Mouse (Mus musculus): ENCODE results near the gene Ccdc9b. TPM values are rescaled to one million over a fixed set of nuclear protein-coding genes. Genes with fewer than 3 reads are reported as not detected.

The Ccdc9b gene
- polyA plus RNA-seq, 1 experiment from 2014 or later = 0.41 TPM

DNA sequence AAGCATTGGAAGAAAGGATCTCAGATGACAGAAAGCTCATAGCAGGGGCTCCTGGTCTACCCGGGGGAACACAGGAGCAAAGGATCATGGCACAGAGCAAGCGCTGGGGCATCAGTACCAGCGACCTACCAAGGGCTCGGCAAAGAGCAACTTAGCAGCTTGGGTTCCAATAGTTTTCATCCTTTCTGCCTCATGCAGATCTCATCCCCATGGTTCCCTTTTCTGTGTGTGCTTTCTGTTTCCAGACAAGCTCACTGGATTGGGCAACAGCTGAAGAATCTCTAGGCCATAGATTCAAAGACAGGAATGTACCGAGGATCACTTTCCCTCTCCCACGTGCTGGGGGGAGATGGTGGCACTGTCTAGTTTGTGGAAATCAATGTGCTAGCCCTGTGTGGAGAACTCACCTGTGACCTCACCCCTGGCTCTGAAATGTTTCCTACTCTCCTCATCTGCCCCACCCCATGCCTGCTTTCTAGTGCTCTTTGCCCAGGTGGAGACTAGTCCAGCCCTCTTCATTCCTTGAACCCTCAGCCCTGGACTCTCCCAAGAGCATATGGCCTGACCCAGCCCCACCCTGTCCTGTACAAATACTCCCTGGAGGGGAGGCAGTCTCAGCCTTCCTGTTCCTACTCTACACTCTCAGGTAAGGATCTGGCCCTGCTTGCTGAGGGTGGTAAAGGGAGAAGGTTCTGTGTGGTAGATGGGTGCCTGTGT is 9.9 kb upstream of the Ccdc9b start, which contains the start of gene Phgr1:
Phgr1 (plus strand) TSS at position 612 of the 717 bp plus-strand sequence.
- Histone ChIP-seq H3K27me3 (replicated peaks; ENCODE audit: low read depth, poor library complexity, severe bottlenecking) (0 out of 2 replicates have a peak, but pooled peaks cover 14% of the 10 kb centered on the region), H3K9me3 (no peaks in the 10 kb centered on the region), H3K4me1 (no peaks in the 10 kb centered on the region), H3K36me3 (replicated peaks) (no peaks in the 10 kb centered on the region), H3K27ac (replicated peaks) (no peak within 1 kb of the TSS), H3K4me3 (no peak within 1 kb of the TSS)
- 79% methylated on average over 6 of the region's 6 CpGs for WGBS
- no peak for DNase-seq (ENCODE audit: low spot score)

- no peak for DNase-seq (ENCODE audit: low spot score)
- no peaks in the 10 kb centered on the region for H3K36me3 ChIP-seq (replicated peaks)
- no peak overlapping the region for H3K4me3 ChIP-seq
- peaks cover 31% of the 10 kb centered on the region for H3K4me1 ChIP-seq
- H3K27ac ChIP-seq (replicated peaks) = no peak overlapping the region
- H3K27me3 ChIP-seq (replicated peaks; ENCODE audit: low read depth, poor library complexity, severe bottlenecking) = peaks cover 31% of the 10 kb centered on the region
- 73% methylated on average over 10 of the region's 10 CpGs for WGBS
- no peaks in the 10 kb centered on the region for H3K9me3 ChIP-seq
These were observed 3.9 kb upstream of the Ccdc9b start for GRCm38 (mm10) chr2:118766041-118767033.

- Histone ChIP-seq H3K27ac (replicated peaks) (no peak overlapping the region), H3K4me1 (peaks cover 34% of the 10 kb centered on the region), H3K36me3 (replicated peaks) (no peaks in the 10 kb centered on the region), H3K9me3 (no peaks in the 10 kb centered on the region), H3K4me3 (no peak overlapping the region), H3K27me3 (replicated peaks; ENCODE audit: low read depth, poor library complexity, severe bottlenecking) (peaks cover 46% of the 10 kb centered on the region)
- WGBS = 82% methylated on average over 5 of the region's 5 CpGs
- no peak for DNase-seq (ENCODE audit: low spot score)
These were observed 2.4 kb upstream of the Ccdc9b start for GRCm38 (mm10) chr2:118764875-118765274.

DNA sequence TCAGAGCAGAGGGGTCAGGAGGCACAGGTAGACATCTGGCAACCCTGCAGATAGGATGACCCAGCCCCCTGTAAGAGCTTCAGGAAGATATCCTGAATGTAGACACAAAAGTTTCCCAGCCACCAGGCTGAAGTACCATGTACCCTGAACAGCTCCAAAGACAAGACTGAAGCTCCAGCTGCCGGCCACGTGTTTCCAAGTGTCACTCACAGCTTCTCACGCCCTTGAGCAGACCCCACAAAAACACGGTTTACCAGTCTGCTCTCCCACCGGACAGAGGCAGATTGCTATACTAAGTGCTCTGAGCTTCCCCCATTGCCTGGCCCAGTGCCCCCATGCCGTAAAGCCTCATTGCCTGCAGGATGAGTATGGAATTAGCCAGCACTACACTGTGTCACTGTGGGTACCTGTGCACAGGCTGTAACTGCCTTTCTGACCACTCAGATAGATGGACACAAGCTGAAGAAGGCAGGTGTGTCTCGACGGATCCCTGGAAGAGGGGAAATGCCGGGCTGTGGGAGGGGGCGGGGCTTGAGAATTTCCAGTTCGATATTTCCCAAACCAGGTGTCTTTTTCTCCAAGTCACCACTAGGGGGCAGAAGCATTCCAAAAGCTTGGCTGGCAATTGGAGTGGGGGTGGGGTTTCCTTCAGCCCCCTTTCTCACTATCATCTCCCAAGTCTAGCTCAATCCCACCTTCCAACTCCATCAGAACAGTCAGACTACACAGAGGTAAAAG is 1.8 kb upstream of the Ccdc9b start:
- H3K4me3 ChIP-seq = 0 out of 2 replicates have a peak overlapping the region, but pooled peaks have one; percentile 1
- 24% methylated on average over 11 of the region's 11 CpGs for WGBS
- DNase-seq (ENCODE audit: low spot score) = peak; percentile 67
- H3K27me3 ChIP-seq (replicated peaks; ENCODE audit: low read depth, poor library complexity, severe bottlenecking) = peaks cover 52% of the 10 kb centered on the region
- no peaks in the 10 kb centered on the region for H3K36me3 ChIP-seq (replicated peaks)
- H3K4me1 ChIP-seq = peaks cover 34% of the 10 kb centered on the region
- no peak overlapping the region for H3K27ac ChIP-seq (replicated peaks)
- H3K9me3 ChIP-seq = no peaks in the 10 kb centered on the region

DNA sequence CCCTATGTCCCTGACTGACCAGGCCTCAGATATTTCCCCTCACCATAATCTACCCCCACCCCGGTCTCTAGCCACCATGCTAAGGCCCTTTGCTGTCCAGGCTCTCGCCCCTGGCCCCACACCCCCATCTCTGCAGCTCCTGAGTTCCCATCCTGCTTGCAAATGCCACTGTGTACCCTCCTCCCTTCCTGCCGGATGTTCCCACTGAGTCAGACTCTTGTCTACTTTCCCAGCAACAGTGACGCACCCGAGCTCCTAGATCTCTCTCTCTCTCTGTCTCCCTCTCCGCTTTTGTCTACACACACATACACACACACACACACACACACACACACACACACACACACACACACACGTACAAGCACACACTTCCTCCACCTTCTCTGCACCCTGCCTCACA is 1.0 kb upstream of the Ccdc9b start:
- 66% methylated on average over 7 of the region's 7 CpGs for WGBS
- Histone ChIP-seq H3K27ac (replicated peaks) (no peak overlapping the region), H3K27me3 (replicated peaks; ENCODE audit: low read depth, poor library complexity, severe bottlenecking) (peaks cover 60% of the 10 kb centered on the region), H3K4me3 (no peak overlapping the region), H3K4me1 (peaks cover 34% of the 10 kb centered on the region), H3K9me3 (no peaks in the 10 kb centered on the region), H3K36me3 (replicated peaks) (no peaks in the 10 kb centered on the region)
- DNase-seq (ENCODE audit: low spot score) = no peak

- H3K36me3 ChIP-seq (replicated peaks) = no peaks in the 10 kb centered on the region
- H3K27ac ChIP-seq (replicated peaks) = peak overlapping the region; percentile 82
- WGBS = 13% methylated on average over 10 of the region's 10 CpGs
- no peaks in the 10 kb centered on the region for H3K9me3 ChIP-seq
- peaks cover 34% of the 10 kb centered on the region for H3K4me1 ChIP-seq
- H3K4me3 ChIP-seq = peak overlapping the region; percentile 46
- H3K27me3 ChIP-seq (replicated peaks; ENCODE audit: low read depth, poor library complexity, severe bottlenecking) = peaks cover 67% of the 10 kb centered on the region
- DNase-seq (ENCODE audit: low spot score) = no peak
These were observed 305 bp upstream of the Ccdc9b start for GRCm38 (mm10) chr2:118762784-118763148.

- no peaks in the 10 kb centered on the region for H3K36me3 ChIP-seq (replicated peaks)
- H3K27me3 ChIP-seq (replicated peaks; ENCODE audit: low read depth, poor library complexity, severe bottlenecking) = peaks cover 75% of the 10 kb centered on the region
- peaks cover 40% of the 10 kb centered on the region for H3K4me1 ChIP-seq
- peak overlapping the region; percentile 82 for H3K27ac ChIP-seq (replicated peaks)
- H3K4me3 ChIP-seq = peak overlapping the region; percentile 46; the same call in 1 of the 2 replicates
- no peak for DNase-seq (ENCODE audit: low spot score)
- no peaks in the 10 kb centered on the region for H3K9me3 ChIP-seq
- WGBS = 79% methylated on average over 12 of the region's 12 CpGs
These were observed 1.1 kb downstream of the Ccdc9b start for GRCm38 (mm10) chr2:118761358-118761757.

- H3K27me3 ChIP-seq (replicated peaks; ENCODE audit: low read depth, poor library complexity, severe bottlenecking) = peaks cover 83% of the 10 kb centered on the region
- no peak for DNase-seq (ENCODE audit: low spot score)
- H3K36me3 ChIP-seq (replicated peaks) = no peaks in the 10 kb centered on the region
- peaks cover 40% of the 10 kb centered on the region for H3K4me1 ChIP-seq
- no peak overlapping the region for H3K4me3 ChIP-seq
- no peaks in the 10 kb centered on the region for H3K9me3 ChIP-seq
- 78% methylated on average over 11 of the region's 11 CpGs for WGBS
- no peak overlapping the region for H3K27ac ChIP-seq (replicated peaks)
These were observed 2.0 kb downstream of the Ccdc9b start for GRCm38 (mm10) chr2:118760311-118761025.

GRCm38 (mm10) chr2:118759828-118760227 is 2.6 kb downstream of the Ccdc9b start:
- Histone ChIP-seq H3K27ac (replicated peaks) (no peak overlapping the region), H3K4me3 (no peak overlapping the region), H3K9me3 (no peaks in the 10 kb centered on the region), H3K4me1 (peaks cover 40% of the 10 kb centered on the region), H3K27me3 (replicated peaks; ENCODE audit: low read depth, poor library complexity, severe bottlenecking) (peaks cover 84% of the 10 kb centered on the region), H3K36me3 (replicated peaks) (no peaks in the 10 kb centered on the region)
- DNase-seq (ENCODE audit: low spot score) = peak; percentile 72
- WGBS = 11% methylated on average over 8 of the region's 8 CpGs

GRCm38 (mm10) chr2:118756103-118756502 is 6.4 kb downstream of the Ccdc9b start:
- Histone ChIP-seq H3K4me1 (peaks cover 17% of the 10 kb centered on the region), H3K27ac (replicated peaks) (no peak overlapping the region), H3K27me3 (replicated peaks; ENCODE audit: low read depth, poor library complexity, severe bottlenecking) (peaks cover 53% of the 10 kb centered on the region), H3K9me3 (no peaks in the 10 kb centered on the region), H3K4me3 (no peak overlapping the region), H3K36me3 (replicated peaks) (no peaks in the 10 kb centered on the region)
- no peak for DNase-seq (ENCODE audit: low spot score)
- 78% methylated on average over 4 of the region's 4 CpGs for WGBS

GRCm38 (mm10) chr2:118755407-118755806 is 7.1 kb downstream of the Ccdc9b start:
- peaks cover 48% of the 10 kb centered on the region for H3K27me3 ChIP-seq (replicated peaks; ENCODE audit: low read depth, poor library complexity, severe bottlenecking)
- H3K4me1 ChIP-seq = peaks cover 18% of the 10 kb centered on the region
- no peaks in the 10 kb centered on the region for H3K9me3 ChIP-seq
- DNase-seq (ENCODE audit: low spot score) = no peak
- no peak overlapping the region for H3K27ac ChIP-seq (replicated peaks)
- no peak overlapping the region for H3K4me3 ChIP-seq
- 0 out of 2 replicates have a peak, but pooled peaks cover 1% of the 10 kb centered on the region for H3K36me3 ChIP-seq (replicated peaks)
- WGBS = 80% methylated on average over 6 of the region's 6 CpGs

Data from embryonic facial prominence, embryonic 10.5 days (tissue).